Mouse (Mus musculus) thymus, adult 2 months (tissue): ENCODE measurements around the gene Epb41. TPM values are rescaled to one million over a fixed set of nuclear protein-coding genes. Genes with fewer than 3 reads are reported as not detected.
A peak's percentile ranks its signal among the peaks of the same experiment; 100 is the strongest.

ENCODE experiments used
- DNase-seq: peaks from one replicate; pipeline ENCODE4 v3.0.0; 2021
- H3K27ac ChIP-seq: fragments of 200-500 bp; 2 replicates; pipeline ENCODE4 v1.5.1; 2012; ENCODE audit warnings: low read length, control low read depth; ENCODE audit not compliant: control insufficient read depth, insufficient read depth
- H3K27me3 ChIP-seq: fragments of 200-500 bp; 2 replicates; pipeline ENCODE4 v1.6.1; 2012; ENCODE audit warnings: mild to moderate bottlenecking, low read length, moderate library complexity, mixed read lengths; ENCODE audit not compliant: control insufficient read depth, insufficient read depth
- H3K36me3 ChIP-seq: fragments of 200-500 bp; 2 replicates; pipeline ENCODE4 v1.6.1; 2012; ENCODE audit warnings: mild to moderate bottlenecking, low read length, moderate library complexity; ENCODE audit not compliant: control insufficient read depth, insufficient read depth
- H3K4me1 ChIP-seq: fragments of 200-500 bp; replicated peaks from 2 replicates; pipeline ENCODE4 v1.6.1; 2012; ENCODE audit warnings: low read length; ENCODE audit not compliant: control insufficient read depth, insufficient read depth
- H3K4me3 ChIP-seq: fragments of 200-500 bp; 2 replicates; pipeline ENCODE4 v1.5.1; 2012; ENCODE audit warnings: mild to moderate bottlenecking, low read length, control low read depth, moderate library complexity; ENCODE audit not compliant: control insufficient read depth, insufficient read depth
- CTCF ChIP-seq: fragments of 200-500 bp; IDR thresholded peaks from 2 replicates; pipeline ENCODE4 v1.5.1; 2012; ENCODE audit warnings: mild to moderate bottlenecking, control low read depth, low read length, moderate library complexity, borderline replicate concordance; ENCODE audit not compliant: control insufficient read depth, poor library complexity, insufficient read depth; ENCODE audit errors: extremely low read depth
- POLR2A ChIP-seq: fragments of 200-500 bp; IDR thresholded peaks from 2 replicates; pipeline ENCODE4 v1.6.1; 2012; ENCODE audit warnings: mild to moderate bottlenecking, low read length, control low read depth, moderate library complexity; ENCODE audit not compliant: control insufficient read depth, poor library complexity, insufficient read depth; ENCODE audit errors: extremely low read depth
- WGBS: fragments of 180-500 bp; shearing (Covaris S2); methylation state at CpG from one replicate; pipeline ENCODE4 v1.1.7; 2018; 5-methylcytosine and 5-hydroxymethylcytosine counted together
- polyA plus RNA-seq: library from polyadenylated mRNA; depleted of rRNA; stranded (reverse); fragments of >200 nt; gene quantifications from 2 replicates; pipeline ENCODE4 v1.2.3, GENCODE M21; 2012

Epb41 gene
- polyA plus RNA-seq, 1 experiment = 103 TPM

DNA sequence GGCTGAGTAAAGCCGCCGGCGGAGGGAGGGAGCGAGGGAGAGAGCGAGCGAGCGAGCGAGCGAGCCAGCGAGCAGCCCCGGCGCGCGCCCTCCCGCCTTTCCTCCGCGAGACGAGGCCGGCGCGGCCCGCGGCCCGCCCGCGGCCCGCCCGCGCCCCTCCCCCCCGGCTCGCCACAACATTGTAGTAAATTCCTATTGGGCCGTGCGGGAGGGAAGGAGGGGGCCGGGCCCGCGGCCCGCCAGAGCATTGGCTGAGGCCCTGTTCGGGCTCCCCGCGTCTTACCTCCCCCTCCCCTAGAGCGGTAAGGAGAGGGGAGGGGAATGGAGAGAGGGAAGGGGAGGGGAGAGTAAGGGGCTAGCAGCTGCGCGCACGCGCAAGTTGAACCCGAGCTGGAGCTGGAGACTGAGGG, 26.1 kb downstream of the Epb41 start:
- peak overlapping the region; percentile 96 for H3K4me3 ChIP-seq
- peaks cover 24% of the 10 kb centered on the region for H3K4me1 ChIP-seq
- no peak overlapping the region for H3K27ac ChIP-seq
- TF ChIP-seq POLR2A = peak; percentile 77
- TF ChIP-seq CTCF = 0 out of 2 replicates have a peak, but pooled peaks have one; percentile 27
- DNase-seq = peak; percentile 91
- H3K27me3 ChIP-seq = no peaks in the 10 kb centered on the region
- WGBS = 2% methylated on average over 30 of the region's 46 CpGs
- no peaks in the 10 kb centered on the region for H3K36me3 ChIP-seq

DNA sequence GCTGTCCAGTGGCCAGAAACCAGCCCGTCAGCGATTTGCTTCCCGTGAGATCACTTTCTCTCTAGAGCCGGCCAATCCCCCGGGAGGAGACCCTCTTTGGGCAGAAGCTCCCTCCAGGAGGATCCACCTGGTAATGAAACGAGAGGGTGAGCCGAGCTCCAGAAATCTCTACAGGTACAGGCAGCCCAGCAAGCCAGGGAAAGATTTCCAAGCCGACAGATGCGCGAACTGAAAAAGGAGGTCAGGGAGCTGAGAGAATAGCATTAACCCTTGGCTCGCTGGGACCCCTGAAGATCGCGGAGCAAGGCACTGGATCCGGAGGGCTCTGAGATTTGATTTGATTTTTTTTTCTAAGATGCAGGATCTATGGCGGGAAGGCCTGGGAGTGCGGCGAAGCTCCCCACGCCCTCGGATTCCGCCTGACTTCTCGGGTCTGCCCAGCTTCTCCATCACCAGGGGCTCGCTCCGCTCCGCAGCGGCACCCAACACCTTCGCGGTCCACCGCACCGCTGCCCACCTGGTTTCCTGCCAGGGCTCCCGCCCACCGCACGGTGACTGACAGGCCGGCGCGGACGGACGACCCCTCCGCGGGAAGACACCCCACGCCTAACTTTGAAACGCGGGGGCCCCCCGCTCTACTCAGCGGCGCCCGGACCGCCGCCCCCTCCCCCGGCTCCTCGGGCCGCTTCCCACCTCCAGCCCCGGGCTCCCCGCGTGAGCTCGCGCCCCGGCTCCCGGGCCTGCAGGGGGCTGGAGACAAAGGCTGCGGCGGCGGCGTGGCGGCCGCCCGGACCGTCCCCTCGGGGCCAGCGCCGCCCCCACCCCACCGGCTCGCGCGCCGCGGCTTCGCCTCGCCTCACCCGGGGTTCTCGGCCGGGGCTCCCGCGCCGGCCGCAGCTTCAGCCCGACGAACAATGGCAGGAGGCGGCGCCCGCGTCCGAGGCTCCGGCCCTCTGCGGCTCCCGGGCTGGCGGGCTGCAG, 26.8 kb downstream of the Epb41 start:
- Histone ChIP-seq H3K4me3 (peak overlapping the region; percentile 96), H3K27ac (no peak overlapping the region), H3K4me1 (peaks cover 24% of the 10 kb centered on the region), H3K36me3 (no peaks in the 10 kb centered on the region), H3K27me3 (no peaks in the 10 kb centered on the region)
- TF ChIP-seq POLR2A (no peak), CTCF (no peak)
- DNase-seq = peak; percentile 53
- 5% methylated on average over 93 of the region's 95 CpGs for WGBS

DNA sequence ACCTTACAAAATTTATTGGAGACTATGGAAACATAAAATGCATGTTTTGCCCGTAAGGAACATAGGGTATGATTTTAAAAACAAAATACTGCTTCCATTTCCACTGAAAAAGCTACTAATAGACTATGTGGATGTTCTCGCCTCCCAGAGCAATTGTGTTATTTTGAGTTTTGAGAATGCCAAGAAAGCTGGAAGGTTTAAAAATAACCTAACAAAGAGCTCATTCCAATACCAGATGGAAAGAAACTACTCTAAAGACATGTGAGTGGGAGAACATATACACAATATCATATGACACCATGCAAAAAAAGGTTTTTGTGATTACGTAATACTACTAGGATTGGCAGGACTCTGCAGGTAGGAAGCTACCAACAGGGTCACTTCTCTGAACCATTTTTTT, 31.4 kb downstream of the Epb41 start:
- Histone ChIP-seq H3K27ac (no peak overlapping the region), H3K36me3 (no peaks in the 10 kb centered on the region), H3K4me3 (no peak overlapping the region), H3K4me1 (peaks cover 20% of the 10 kb centered on the region), H3K27me3 (no peaks in the 10 kb centered on the region)
- DNase-seq = no peak
- TF ChIP-seq CTCF = no peak
- no peak for TF ChIP-seq POLR2A
- 96% methylated on average over 3 of the region's 3 CpGs for WGBS

DNA sequence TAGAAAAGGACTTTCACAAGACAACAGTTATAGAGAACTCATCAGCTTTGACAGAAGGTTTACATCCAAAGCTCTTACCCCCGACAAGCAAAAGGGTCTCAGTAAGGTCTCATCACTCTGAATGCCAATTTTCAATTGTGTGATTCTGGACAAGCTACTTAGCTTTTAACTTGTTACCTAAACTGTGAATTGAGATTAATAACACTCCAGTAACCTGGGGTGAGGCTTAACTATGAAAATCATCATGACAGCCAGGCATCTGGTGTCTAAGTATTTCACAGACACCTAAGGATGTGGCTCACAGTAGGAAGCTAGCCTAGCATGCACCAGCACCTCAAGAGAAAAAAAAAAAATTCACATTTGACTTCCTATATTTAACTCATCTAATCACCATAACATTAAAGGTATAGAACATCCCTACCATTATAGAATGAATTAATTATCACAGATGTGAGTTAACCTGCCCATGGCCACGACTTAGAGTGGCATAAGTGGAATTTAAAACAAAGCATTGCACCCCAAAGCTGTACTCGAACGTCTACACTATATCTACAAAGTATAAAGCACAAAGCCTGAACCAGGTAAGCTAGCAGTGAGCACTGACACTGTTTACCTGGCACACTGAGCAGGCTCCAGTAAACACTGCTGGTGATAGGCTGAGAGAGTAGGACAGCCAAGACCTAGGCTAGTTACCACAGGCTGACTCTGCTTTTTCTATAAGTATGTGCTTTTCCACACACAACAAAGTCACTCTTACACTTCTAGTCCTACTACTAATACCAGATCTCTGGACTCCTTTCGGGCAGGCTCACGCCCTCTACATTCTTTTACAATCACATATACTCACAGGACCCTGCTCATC, 33.4 kb downstream of the Epb41 start:
- 76% methylated on average over 6 of the region's 6 CpGs for WGBS
- peaks cover 23% of the 10 kb centered on the region for H3K4me1 ChIP-seq
- no peaks in the 10 kb centered on the region for H3K36me3 ChIP-seq
- DNase-seq = no peak
- H3K27me3 ChIP-seq = no peaks in the 10 kb centered on the region
- no peak for TF ChIP-seq POLR2A
- no peak for TF ChIP-seq CTCF
- peak overlapping the region; percentile 85 for H3K27ac ChIP-seq
- H3K4me3 ChIP-seq = no peak overlapping the region

DNA sequence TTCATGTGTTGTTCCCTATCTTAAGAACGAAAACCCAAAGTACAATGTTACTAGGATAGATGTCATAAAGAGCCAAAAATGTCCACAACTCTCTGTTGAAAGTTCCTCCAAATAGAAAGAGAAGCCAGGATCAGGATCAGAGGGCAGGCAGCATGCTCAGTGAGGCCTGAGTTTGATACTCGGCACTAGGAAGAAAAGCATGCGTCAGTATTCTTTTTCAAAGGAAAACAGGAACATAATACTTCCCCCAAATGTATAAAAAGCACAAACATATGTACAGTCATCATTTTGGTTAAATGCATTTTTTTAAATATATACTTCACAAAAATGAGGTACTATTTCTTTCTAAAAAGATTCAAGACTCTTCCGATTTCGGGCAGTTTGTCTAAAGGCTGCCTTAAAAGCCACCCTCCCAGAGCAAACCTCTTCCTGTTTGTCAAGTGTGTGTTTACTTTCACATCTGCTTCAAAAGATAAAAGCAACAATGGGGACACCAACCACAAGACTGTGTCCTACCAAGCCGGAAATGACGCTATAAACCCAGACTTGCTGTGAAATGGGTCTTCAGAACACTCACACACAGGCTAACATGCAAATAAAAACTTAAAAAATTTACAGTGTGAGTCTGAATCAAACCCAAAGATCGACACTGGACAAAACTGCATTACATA, 35.0 kb downstream of the Epb41 start:
- peak; percentile 55 for DNase-seq
- no peak for TF ChIP-seq CTCF
- TF ChIP-seq POLR2A = no peak
- H3K36me3 ChIP-seq = no peaks in the 10 kb centered on the region
- peaks cover 23% of the 10 kb centered on the region for H3K4me1 ChIP-seq
- H3K4me3 ChIP-seq = no peak overlapping the region
- 18% methylated on average over 8 of the region's 8 CpGs for WGBS
- H3K27me3 ChIP-seq = no peaks in the 10 kb centered on the region
- H3K27ac ChIP-seq = peak overlapping the region; percentile 98

DNA sequence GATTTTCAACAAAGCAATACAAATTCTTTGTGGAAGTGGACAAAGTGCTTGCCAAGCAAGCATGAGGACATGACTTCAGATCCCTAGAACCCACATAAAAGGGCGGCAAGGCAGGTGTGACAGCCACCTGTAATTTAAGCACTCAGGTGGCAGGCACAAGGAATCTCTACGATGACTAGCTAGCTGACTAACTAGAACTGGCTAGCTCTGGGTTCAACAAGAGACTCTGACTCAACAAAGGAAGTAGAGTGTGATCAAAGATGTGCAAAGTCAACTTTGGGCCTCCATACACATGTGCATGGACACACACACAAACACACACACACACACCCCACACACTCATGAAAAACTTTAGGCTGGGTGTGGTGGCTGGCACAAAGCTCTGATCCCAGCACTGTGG, 35.6 kb downstream of the Epb41 start:
- H3K4me1 ChIP-seq = peaks cover 21% of the 10 kb centered on the region
- no peaks in the 10 kb centered on the region for H3K36me3 ChIP-seq
- peak; percentile 45 for DNase-seq
- 33% methylated on average over 2 of the region's 2 CpGs for WGBS
- H3K27me3 ChIP-seq = no peaks in the 10 kb centered on the region
- H3K27ac ChIP-seq = peak overlapping the region; percentile 98
- H3K4me3 ChIP-seq = no peak overlapping the region
- no peak for TF ChIP-seq POLR2A
